Mouse (Mus musculus): ENCODE results near the gene Gm42906.

DNA sequence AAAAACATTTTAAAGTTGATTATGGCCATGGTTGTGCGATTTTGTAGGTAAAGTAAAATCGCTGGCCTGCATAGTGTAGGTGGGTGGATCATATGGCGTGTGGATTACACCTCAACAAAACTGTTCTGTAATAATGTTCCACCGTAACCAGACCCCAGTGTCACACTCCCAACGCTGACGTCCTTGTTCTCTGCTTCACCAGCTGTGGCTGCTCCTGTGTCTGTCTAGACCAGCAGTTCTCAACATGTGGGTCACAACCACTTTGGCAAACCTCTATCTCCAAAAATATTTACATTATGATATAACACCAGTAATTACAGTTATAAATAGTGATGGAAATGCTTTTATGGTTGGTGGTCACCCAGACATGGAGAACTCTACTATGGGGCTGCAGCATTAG, 150.0 kb downstream of the Gm42906 start:
- TF ChIP-seq CTCF (conservative IDR thresholded peaks at IDR 0.05; ENCODE audit: insufficient read depth, insufficient read length, low read depth, low read length) (no peak), POLR2A (IDR thresholded peaks at IDR 0.05; ENCODE audit: low read depth, low read length) (no peak)
